Mouse (Mus musculus) limb, embryonic 11.5 days (tissue): Measurements from ENCODE around the gene Cyp27b1. TPM values are rescaled to one million over a fixed set of nuclear protein-coding genes. Genes with fewer than 3 reads are reported as not detected.
A peak's percentile ranks its signal among the peaks of the same experiment; 100 is the strongest.
"Not testable (repeated sequence)": the region's sequence is repeated elsewhere in the genome, so short reads cannot be mapped to it uniquely, and the experiment has no call there.

Experiments
- ATAC-seq: fragments of 200-750 bp; cut with Nextera tagmentation; 2 replicates; pipeline ENCODE4 v1.8.0; 2017; ENCODE audit warnings: low read depth; ENCODE audit not compliant: insufficient number of reproducible peaks, low FRiP score, low TSS enrichment
- DNase-seq: peaks from one replicate; pipeline ENCODE4 v3.0.0-alpha.2; 2015; ENCODE audit warnings: low spot score
- H3K27ac ChIP-seq: fragments of 300-500 bp; sonication (generic); replicated peaks from 2 replicates; pipeline ENCODE4 v1.5.1; 2014; ENCODE audit warnings: low read depth, mild to moderate bottlenecking, low read length
- H3K27me3 ChIP-seq: fragments of 300-500 bp; sonication (generic); 2 replicates; pipeline ENCODE4 v1.6.1; 2014; ENCODE audit warnings: mild to moderate bottlenecking, low read length, mixed read lengths; ENCODE audit not compliant: control insufficient read depth, insufficient read depth
- H3K36me3 ChIP-seq: fragments of 300-500 bp; sonication (generic); 2 replicates; pipeline ENCODE4 v1.6.1; 2014; ENCODE audit warnings: mild to moderate bottlenecking, low read length, moderate library complexity, mixed read lengths; ENCODE audit not compliant: control insufficient read depth, insufficient read depth
- H3K4me1 ChIP-seq: fragments of 300-500 bp; sonication (generic); 2 replicates; pipeline ENCODE4 v1.6.1; 2014; ENCODE audit warnings: low read length, mixed read lengths; ENCODE audit not compliant: control insufficient read depth, insufficient read depth
- H3K4me2 ChIP-seq: fragments of 300-500 bp; sonication (generic); 2 replicates; pipeline ENCODE4 v1.6.1; 2014; ENCODE audit warnings: low read depth, mild to moderate bottlenecking, moderate library complexity; ENCODE audit not compliant: severe bottlenecking
- H3K4me3 ChIP-seq: fragments of 300-500 bp; sonication (generic); 2 replicates; pipeline ENCODE4 v1.5.1; 2014; ENCODE audit warnings: low read depth, low read length
- H3K9ac ChIP-seq: fragments of 300-500 bp; sonication (generic); 2 replicates; pipeline ENCODE4 v1.6.1; 2014; ENCODE audit warnings: mild to moderate bottlenecking, low read length
- H3K9me3 ChIP-seq: fragments of 300-500 bp; sonication (generic); 2 replicates; pipeline ENCODE4 v1.6.1; 2016; ENCODE audit warnings: low read length; ENCODE audit not compliant: control insufficient read depth
- WGBS: fragments of 180-500 bp; shearing (Covaris S2); extraction: QIAGEN DNeasy Blood & Tissue Kit; methylation state at CpG from one replicate; pipeline ENCODE4 v1.1.7; 2014; 5-methylcytosine and 5-hydroxymethylcytosine counted together
- polyA plus RNA-seq: library from polyadenylated mRNA; unstranded; fragments of >200 nt; fragmentation: Nextera tagmentation; extraction: Ambion mirVana; gene quantifications from 2 replicates; pipeline ENCODE4 v1.2.1, GENCODE M21; 2014

Cyp27b1 gene
- polyA plus RNA-seq, 1 experiment from 2014 or later: not detected

GRCm38 (mm10) chr10:127056490-127056889 lies 8.4 kb downstream of the Cyp27b1 start:
- Histone ChIP-seq H3K27ac (no peak overlapping the region), H3K27me3 (peaks cover 20% of the 10 kb centered on the region), H3K36me3 (no peaks in the 10 kb centered on the region), H3K4me1 (peaks cover 14% of the 10 kb centered on the region), H3K4me2 (no peak overlapping the region), H3K4me3 (no peak overlapping the region), H3K9me3 (no peaks in the 10 kb centered on the region), H3K9ac (no peak overlapping the region)
- ATAC-seq (no peak), DNase-seq (no peak)
- 83% methylated on average over 20 of the region's 20 CpGs for WGBS

- WGBS: under 1% methylated on average over 9 of the region's 9 CpGs
- Histone ChIP-seq H3K4me3 (peak overlapping the region; percentile 77; the same call in 1 of the 2 replicates), H3K4me2 (peak overlapping the region; percentile 96), H3K9me3 (no peaks in the 10 kb centered on the region), H3K27ac (no peak overlapping the region), H3K27me3 (peaks cover 21% of the 10 kb centered on the region), H3K4me1 (peaks cover 14% of the 10 kb centered on the region), H3K9ac (no peak overlapping the region), H3K36me3 (no peaks in the 10 kb centered on the region)
- no peak for ATAC-seq
- DNase-seq: peak; percentile 90
Measured at GRCm38 (mm10) chr10:127058161-127058560, 10.1 kb downstream of the Cyp27b1 start.

GRCm38 (mm10) chr10:127058708-127059107 lies 10.7 kb downstream of the Cyp27b1 start:
- no peak for DNase-seq
- Histone ChIP-seq H3K4me1 (peaks cover 14% of the 10 kb centered on the region), H3K9ac (no peak overlapping the region), H3K36me3 (no peaks in the 10 kb centered on the region), H3K27ac (no peak overlapping the region), H3K9me3 (no peaks in the 10 kb centered on the region), H3K27me3 (peaks cover 21% of the 10 kb centered on the region), H3K4me3 (peak overlapping the region; percentile 77), H3K4me2 (peak overlapping the region; percentile 96)
- ATAC-seq: no peak
- WGBS: 11% methylated on average over 8 of the region's 8 CpGs

GRCm38 (mm10) chr10:127059174-127059967 lies 11.3 kb downstream of the Cyp27b1 start:
- Histone ChIP-seq H3K27me3 (peaks cover 21% of the 10 kb centered on the region), H3K36me3 (no peaks in the 10 kb centered on the region), H3K4me1 (peaks cover 14% of the 10 kb centered on the region), H3K9ac (peak overlapping the region; percentile 70), H3K27ac (no peak overlapping the region), H3K9me3 (no peaks in the 10 kb centered on the region), H3K4me2 (peak overlapping the region; percentile 96), H3K4me3 (peak overlapping the region; percentile 77)
- 1% methylated on average over 40 of the region's 92 CpGs for WGBS
- peak; percentile 49 for DNase-seq
- ATAC-seq: no peak

GRCm38 (mm10) chr10:127059968-127060916 lies 12.2 kb downstream of the Cyp27b1 start, which contains the start of gene March9:
March9 (minus strand) TSS chr10:127060184.
- Histone ChIP-seq H3K4me1 (peaks cover 17% of the 10 kb centered on the region), H3K27me3 (peaks cover 21% of the 10 kb centered on the region), H3K27ac (no peak within 1 kb of the TSS), H3K36me3 (peaks cover 6% of the 10 kb centered on the region), H3K4me2 (peak within 1 kb of the TSS; percentile 96), H3K9ac (peak within 1 kb of the TSS; percentile 70), H3K9me3 (no peaks in the 10 kb centered on the region), H3K4me3 (peak within 1 kb of the TSS; percentile 77)
- ATAC-seq (0 out of 2 replicates have a peak, but pooled peaks have one; percentile 23), DNase-seq (peak; percentile 76)
- under 1% methylated on average over 55 of the region's 72 CpGs for WGBS

- no peak overlapping the region for H3K4me3 ChIP-seq
- H3K27ac ChIP-seq: no peak overlapping the region
- no peak for ATAC-seq
- no peak overlapping the region for H3K4me2 ChIP-seq
- peaks cover 14% of the 10 kb centered on the region for H3K36me3 ChIP-seq
- peaks cover 21% of the 10 kb centered on the region for H3K27me3 ChIP-seq
- H3K9ac ChIP-seq: no peak overlapping the region
- no peaks in the 10 kb centered on the region for H3K9me3 ChIP-seq
- 41% methylated on average over 5 of the region's 5 CpGs for WGBS
- H3K4me1 ChIP-seq: peaks cover 17% of the 10 kb centered on the region
- DNase-seq: no peak
Measured at GRCm38 (mm10) chr10:127061085-127061484, 13.0 kb downstream of the Cyp27b1 start.

GRCm38 (mm10) chr10:127061513-127061912 lies 13.5 kb downstream of the Cyp27b1 start:
- DNase-seq (no peak), ATAC-seq (no peak)
- 81% methylated on average over 2 of the region's 2 CpGs for WGBS
- peaks cover 18% of the 10 kb centered on the region for H3K36me3 ChIP-seq
- H3K27ac ChIP-seq: no peak overlapping the region
- H3K4me1 ChIP-seq: peaks cover 17% of the 10 kb centered on the region
- H3K9ac ChIP-seq: no peak overlapping the region
- no peaks in the 10 kb centered on the region for H3K9me3 ChIP-seq
- H3K27me3 ChIP-seq: peaks cover 21% of the 10 kb centered on the region
- H3K4me3 ChIP-seq: no peak overlapping the region
- H3K4me2 ChIP-seq: no peak overlapping the region

GRCm38 (mm10) chr10:127062101-127062500 lies 14.1 kb downstream of the Cyp27b1 start:
- Histone ChIP-seq H3K4me1 (peaks cover 17% of the 10 kb centered on the region), H3K27me3 (peaks cover 21% of the 10 kb centered on the region), H3K36me3 (peaks cover 22% of the 10 kb centered on the region)
- not testable (repeated sequence) for H3K9ac ChIP-seq, H3K4me2 ChIP-seq, H3K9me3 ChIP-seq, H3K4me3 ChIP-seq, DNase-seq, H3K27ac ChIP-seq, ATAC-seq
- 79% methylated on average over 4 of the region's 4 CpGs for WGBS
